Mouse (Mus musculus): ENCODE data around the gene Sept9.

The Sept9 gene

DNA sequence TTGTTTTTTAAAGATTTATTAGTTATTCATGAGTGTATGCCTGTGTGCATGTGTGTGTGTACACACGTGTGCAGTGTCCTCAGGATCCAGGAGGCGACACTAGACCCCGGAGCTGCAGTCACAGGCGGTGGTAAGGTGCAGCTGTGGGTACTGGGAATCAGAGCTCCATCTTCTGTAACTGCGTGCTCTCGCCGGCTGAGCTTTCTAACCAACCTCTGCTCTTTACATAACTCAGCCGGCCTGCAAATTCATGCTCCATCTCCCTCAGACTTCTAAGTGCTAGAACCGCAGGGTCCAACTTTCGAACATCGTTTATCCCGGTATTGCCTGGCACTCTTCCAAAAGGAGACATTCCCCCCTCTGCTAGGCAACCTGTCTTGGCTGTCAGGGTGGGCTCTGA is 24.0 kb upstream of the Sept9 start:
- 60% methylated on average over 12 of the region's 12 CpGs for WGBS

DNA sequence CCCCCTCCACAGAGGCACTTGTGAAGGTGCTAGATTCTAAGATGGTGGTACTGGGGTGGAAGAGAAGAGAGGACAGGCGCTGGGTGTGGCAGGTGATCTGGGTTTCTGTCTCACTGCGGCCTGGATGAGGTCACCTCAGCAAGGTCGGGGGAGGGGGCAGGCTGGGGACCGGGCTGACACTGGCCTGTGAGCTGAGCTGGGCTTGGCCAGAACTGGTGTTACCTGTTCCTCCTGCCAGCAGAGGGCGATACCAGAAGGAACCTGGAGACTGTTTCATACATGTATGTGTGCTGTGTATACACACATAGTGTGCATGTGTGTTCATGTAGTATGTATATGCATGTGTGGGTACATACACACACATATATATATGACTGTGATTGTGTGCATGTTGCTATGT is 23.2 kb upstream of the Sept9 start:
- 39% methylated on average over 5 of the region's 5 CpGs for WGBS

DNA sequence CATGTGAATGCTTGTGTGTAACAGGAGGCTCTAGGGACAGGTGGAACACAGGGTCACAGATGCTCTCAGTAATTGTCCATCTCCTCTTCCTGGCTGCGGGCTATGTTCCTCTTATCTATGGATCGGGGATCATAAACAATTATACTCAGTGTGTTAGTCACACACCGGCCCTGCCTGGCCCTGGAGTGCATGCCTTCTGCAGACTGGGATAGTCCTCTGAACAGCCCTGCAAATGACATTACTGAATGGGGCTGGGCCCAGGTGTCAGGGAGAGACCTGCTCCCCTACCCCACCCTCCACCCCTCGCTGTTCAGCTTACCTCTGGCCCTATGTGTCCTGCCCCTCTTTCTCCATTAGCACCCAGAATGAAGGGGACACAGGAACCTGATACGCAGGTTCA is 22.6 kb upstream of the Sept9 start:
- WGBS: 74% methylated on average over 5 of the region's 5 CpGs

DNA sequence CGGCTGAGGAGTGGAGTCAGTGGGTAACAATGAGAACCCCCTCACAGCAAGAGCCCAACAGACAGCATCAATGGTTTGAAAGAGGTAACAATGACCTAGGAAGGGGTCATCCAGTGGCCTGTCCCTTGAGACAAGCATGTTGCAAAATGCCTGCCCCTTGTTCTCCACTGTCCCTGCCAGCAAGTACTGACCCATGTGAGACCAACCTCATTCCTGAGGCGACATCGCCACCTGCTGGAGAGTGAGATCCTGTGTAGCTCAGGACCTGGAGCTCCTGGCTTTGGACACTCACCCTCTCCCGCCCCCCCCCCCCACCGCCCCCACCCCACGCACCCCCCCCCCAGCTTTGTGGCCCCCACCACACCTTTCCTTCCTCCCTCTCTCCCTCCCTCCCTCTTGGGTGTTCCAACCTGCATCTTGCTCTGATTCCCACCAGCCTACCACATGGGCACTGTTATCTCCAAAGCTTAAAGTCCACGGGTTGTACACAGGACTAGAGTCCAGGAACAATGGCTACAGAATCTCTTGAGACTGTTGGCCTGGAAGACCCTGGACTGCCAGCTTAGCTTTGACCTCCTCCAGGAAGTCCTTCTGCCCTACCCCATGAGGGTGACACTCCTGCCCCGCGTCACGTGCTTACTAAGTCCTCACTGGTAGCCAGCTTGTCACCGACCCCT is 22.0 kb upstream of the Sept9 start:
- WGBS: 48% methylated on average over 10 of the region's 11 CpGs

DNA sequence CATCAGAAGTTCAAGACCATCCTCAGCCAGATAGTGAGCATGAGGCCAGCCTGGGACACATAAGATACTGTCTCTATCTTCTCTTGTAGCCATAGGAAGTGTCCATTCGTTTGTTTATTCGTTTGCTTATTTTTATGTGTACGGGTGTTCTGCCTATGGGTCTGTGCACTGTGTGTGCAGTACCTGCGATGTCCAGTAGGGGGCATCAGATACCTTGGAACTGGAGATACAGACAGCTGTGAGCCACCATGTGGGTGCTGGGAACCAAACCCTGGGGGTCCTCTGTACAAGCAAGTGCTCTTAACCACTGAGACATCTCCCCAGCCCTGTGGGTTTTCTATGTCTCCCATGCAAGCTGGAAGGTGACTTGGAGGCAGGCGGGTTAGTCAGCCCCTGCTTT is 19.6 kb upstream of the Sept9 start:
- WGBS: 86% methylated on average over 5 of the region's 5 CpGs

DNA sequence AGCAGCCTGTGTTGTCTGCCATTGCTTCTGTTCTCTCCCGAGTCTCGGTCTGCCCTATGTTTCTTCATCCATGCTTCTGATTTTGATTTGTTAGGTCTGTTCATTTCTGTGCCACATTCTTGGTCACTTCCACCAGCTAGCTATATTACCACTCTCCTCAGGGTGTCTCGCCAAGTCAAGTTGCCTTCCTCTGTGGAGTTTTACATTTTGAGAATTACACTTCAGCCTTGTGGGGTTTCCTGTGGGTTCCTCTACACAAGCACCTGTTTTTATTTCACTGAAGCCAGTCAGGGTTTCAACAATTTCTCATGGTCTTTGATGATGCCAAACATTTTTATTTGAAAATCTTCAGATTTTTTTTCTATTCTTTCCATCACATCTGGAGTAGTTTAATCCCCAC is 16.7 kb upstream of the Sept9 start:
- 89% methylated on average over 3 of the region's 3 CpGs for WGBS

DNA sequence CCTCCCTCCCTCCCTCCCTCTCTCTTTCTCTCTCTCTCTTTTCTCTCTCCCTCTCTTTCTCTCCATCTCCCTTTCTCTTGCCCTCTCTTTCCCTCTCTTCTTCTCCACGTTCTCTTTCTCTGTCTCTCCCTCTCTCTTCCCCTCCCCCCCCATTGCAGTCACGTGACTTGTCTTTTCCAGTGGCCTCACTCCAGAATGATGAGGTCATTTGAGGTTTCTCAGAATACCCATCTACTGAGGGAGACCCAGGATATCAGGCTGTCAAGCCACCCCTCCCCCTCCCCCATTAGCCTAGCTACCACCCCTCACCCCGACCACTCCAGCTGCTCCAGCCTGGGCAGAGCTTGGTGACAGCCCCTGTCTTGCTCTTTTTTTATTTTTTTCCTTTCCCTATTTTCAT is 16.2 kb upstream of the Sept9 start:
- WGBS: 77% methylated on average over 3 of the region's 3 CpGs

DNA sequence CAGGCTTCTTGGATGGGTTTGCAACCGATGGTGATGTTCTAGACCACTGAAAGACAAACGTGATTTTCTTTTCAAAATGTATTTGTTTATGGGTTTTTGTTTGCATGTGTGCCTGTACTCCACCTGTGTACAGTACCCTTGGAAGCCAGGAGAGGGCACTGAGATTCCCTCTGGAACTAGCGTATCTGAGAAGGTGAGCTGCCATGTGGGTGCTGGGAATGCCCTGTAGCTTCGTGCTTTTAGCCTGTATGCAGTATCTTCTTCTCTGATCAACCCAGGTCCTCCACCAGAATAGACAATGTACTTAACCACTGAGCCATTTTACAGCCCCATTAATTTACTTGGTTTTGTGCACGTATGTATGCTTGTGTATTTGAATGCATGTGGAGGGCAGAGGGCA is 15.6 kb upstream of the Sept9 start:
- 91% methylated on average over 5 of the region's 5 CpGs for WGBS

DNA sequence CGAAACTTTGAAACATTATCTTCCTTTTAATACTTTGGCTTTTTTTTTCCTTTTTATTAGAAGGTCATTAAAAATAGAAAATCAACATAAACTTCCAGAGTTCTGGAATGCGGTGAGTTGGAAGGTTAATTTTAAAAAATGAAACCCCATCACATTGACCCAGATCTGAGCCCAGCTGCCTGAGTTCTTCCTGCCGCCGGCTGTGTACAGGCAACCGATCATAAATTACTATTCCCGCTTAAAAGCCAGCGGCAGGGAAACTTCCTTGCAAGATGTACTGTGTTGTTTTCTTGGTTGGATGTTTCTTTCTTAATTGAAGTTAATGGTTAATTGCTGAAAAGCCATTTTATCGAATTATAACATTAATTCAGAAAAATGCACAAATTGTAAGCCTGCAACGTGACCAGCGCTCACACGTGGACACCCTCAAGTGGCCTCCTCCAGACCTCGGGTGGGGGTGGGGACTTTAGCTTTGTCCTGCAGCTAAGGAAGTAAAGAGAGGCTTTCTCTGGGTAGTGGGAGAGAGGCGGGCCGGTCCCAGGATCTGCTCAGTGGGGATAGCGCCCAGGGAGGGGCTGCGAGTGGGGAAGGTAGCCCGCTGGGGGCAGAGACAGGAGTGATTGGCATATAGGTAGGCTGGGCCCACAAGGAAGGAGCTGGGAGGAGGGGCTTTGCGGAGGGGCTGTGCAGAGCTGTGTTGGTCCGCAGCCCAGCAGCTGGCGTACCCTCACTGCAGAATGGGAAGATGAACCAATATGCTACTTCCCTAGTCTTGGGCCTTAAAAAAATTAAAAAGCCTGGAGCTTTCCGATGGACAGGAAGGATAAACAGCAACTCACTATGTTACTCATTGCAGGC is 14.2 kb upstream of the Sept9 start:
- WGBS: 74% methylated on average over 21 of the region's 21 CpGs

DNA sequence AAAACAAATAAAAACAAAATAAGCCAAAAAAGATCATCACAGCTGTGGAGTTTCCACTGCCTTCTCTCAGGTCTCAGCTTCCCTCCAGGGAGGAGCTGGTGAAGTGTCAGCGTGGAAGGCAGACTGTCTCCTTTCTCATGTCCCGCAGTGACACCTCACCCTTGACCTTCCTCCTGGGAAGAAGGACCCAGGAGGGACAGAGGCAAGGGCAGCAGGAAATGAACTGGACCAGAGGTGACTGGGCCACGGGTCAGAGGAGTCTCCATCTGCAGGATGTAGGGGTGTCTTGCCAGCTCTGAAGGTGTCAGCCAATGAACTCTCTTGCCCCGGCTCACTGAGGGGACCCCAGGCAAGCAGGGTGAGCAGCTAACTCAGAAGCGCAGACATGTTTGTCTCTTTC is 7.9 kb upstream of the Sept9 start:
- 73% methylated on average over 5 of the region's 5 CpGs for WGBS

DNA sequence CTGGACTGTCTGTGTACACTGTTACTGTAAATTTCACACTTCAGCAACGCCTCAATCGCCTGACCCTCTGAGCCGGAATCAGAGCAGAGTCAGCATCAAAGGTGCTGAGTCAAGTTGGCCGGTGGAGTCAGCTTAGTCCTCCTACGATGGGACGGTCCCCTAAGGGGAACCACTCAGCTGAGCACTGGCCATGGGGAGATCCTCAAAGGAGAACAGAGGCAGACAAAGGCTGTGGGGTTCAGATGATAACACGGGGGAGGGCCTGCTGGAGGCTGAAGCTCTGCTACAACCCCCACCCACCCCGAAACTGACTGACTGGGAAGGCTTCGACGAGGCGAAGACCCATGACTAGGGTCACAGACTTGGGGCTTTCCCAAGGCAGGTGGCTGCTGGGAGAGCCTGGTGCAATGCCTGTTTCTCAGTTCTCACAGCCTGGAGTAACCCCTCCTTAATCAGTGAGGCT is 5.0 kb upstream of the Sept9 start:
- 82% methylated on average over 11 of the region's 11 CpGs for WGBS

DNA sequence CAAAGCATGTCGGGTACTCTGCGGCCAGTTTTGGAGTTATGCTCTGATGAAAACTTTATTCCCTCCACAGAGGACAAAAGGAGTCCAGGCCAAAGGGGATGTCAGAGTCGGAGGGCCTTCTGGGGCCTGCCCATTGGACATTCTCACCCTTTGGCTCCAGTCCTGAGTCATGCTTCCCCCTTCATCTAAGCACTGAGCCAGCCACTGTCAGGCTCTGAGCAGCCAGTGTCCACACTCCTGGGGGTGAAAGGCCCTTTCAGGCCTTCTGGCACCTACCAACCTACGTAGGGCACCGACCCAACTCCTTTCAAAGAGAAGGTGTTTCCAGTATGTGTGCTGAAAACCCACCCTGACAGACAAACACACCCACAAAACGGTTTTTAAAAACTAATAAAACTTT is 3.8 kb upstream of the Sept9 start:
- WGBS: 83% methylated on average over 6 of the region's 6 CpGs

DNA sequence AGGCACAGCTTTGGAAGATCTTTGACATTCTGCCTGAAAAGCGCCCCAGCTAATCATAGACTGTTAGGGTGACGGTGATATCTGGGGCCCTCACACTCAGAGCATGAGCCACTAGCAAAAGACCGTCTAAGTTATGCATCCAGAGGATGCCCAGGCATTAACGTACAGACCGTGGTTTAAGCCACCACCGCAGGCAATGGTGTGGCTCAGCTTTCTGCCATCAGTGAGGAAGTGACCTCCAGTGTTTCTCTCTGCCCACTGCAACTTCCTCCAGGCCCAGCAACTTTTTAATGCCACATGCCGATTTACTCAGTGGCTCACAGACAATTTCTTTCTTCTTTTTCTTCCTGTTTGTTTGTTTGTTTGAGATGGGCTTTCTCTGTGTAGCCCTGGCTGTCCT is 2.8 kb upstream of the Sept9 start:
- whole genome bisulfite sequencing: 81% methylated on average over 7 of the region's 7 CpGs

DNA sequence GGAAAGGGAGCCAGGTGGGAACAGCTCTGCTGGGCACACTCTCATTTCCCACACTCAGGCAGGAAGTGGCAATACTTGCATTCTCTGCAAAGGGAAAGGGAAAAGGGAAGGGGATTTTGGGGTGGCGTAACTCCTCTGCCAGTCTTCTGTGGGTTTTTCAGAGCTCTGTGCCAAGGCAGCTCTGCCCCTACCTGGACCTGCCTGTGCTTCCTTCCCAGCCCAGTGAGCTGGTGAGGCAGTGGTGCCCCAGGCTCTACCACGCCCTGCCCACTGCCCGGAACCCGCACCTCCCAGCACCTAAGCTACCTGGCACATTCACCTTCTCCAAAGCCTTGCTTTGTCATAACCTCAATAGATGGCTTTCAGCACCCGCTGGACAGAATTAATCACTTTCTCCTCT is 1.3 kb upstream of the Sept9 start:
- WGBS: 94% methylated on average over 5 of the region's 5 CpGs

DNA sequence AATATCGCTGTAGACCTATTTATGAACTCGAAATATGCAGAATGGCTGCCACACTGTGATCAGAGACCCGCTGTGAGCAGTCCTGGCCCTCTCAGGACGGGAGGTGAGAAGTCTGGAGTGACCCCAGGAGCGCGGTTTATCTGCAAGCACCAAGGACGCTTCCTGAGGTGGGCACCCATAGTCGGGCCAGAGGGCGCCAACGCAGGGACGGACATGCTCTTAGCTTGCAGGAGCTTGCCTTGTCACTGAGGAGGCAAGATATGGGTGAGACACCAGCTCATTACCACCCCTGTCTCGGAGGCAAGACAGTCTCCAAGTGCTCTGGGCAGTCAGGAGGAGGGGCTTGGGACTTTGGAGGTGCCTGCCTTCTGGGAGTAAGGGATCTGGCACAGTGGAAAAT is 2.4 kb downstream of the Sept9 start:
- WGBS: 93% methylated on average over 12 of the region's 12 CpGs

DNA sequence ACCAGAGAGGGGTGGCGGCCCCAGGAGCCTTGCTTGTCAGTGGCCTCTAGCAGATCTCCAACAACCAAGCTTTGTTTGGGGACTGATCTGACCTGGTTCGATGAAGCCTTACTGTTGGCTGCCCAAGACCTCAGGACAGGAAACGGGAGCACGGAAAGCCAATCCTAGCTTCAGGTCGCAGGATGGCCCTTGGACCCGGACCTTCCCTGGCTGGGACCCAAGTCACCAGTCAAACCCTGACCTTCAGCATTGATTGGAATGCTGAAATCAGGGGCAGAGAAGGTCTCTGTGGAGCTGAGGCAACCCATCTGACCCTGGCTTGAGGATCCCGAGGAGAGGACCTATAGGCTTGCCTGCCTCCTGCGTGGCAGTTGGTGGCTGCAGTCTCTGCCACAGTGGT is 5.1 kb downstream of the Sept9 start:
- WGBS: 87% methylated on average over 8 of the region's 8 CpGs

DNA sequence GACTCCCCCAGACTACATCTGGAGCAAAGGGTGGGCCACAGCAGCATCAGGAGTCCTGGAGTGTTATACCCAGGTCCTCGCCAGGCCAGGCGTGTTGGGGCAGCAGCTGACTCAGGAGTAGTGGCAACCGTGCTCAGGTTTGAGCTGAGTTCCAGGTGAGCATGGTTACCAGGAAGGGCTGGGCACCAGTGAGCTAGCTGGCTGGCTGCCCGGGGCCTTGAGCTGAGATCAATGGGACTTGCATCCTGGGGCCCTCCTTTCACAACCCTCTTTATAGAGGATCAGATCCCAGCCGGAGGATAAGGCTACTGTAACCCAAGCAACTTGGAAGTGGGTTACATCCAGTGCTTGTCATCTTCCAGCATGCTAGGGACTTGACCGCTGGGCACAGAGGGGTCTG is 5.6 kb downstream of the Sept9 start:
- 82% methylated on average over 6 of the region's 6 CpGs for WGBS

DNA sequence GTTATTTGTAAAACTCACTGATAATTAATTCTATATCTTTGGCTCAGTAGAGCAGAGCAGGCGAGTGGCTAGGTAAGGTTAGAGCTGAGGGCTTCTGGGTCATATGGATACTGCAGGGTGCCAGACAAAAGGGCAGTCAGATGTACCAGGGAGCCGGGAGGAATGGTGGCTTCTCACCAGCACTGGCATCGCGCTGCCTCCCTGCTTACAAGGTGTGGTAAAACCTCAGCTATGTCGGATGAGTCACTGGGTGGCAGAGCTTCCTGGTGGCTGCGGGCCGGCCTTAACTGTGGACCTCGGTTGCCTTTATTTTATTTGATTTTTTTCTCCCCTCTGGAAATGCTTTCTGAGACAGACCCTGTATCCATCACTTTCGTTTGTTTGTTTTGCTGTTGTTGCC is 6.0 kb downstream of the Sept9 start:
- 85% methylated on average over 9 of the region's 9 CpGs for WGBS

DNA sequence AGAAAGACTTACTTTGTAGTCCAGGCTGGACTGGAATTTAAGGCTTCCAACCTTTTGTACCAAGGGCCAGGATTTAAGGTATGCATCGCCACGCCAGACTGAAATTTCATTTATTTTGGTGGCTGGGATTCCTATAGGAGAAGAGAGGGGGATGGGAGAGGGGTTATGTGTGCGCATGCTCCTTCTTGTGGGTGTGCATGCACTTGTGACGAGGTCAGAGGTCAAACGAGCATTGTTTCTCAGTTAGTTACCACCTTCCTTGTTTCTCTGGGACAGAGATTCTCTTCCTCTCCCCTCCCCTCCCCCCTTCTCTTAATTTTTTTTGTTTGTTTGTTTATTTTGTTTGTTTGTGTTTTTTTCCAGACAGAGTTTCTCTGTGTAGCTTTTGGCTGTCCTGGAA is 8.0 kb downstream of the Sept9 start:
- 91% methylated on average over 5 of the region's 5 CpGs for WGBS

DNA sequence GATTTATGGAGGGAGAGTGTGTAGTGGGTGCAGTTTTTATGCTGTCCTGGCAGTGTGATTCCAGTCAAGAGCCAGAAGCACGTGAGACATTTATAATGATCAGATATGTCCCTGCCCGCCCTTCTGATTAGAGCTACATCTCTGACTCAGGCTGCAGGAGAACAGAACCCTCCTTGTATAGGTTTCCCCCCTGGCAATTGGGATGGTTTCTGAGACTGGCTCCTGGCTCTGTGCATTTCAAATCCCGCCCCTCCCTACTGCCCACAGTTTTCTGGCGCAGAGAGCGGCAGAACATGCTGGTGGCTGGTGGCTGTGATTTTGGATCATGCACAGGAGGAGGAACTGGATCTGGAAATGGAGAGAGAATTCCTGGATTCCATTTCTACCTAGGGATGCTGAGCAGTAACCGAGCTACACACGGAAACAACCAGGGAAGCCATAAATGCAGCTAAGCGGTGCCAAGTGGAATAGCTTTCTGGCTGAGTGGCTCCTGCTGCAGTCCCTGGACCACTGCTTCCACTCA is 8.8 kb downstream of the Sept9 start:
- WGBS: 41% methylated on average over 8 of the region's 8 CpGs

DNA sequence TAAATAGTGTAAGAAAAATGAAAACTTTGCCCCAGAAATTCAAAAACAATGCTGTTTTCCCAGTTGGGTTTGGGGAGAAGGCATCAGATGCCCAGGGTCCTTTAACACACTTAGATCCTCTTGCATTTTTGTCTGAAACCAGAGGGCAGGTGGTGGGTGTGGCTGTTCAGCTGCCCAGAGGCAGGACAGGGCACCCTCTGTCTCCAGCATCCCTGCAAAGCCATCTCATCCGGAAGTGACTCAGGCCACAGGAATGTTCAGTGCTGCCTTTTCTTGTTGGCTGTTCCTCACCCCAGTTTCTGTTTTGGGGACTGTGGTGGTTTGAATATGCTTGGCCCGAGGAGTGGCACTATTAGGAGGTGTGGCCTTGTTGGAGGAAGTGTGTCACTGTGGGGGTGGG is 17.3 kb downstream of the Sept9 start:
- 53% methylated on average over 2 of the region's 2 CpGs for WGBS

DNA sequence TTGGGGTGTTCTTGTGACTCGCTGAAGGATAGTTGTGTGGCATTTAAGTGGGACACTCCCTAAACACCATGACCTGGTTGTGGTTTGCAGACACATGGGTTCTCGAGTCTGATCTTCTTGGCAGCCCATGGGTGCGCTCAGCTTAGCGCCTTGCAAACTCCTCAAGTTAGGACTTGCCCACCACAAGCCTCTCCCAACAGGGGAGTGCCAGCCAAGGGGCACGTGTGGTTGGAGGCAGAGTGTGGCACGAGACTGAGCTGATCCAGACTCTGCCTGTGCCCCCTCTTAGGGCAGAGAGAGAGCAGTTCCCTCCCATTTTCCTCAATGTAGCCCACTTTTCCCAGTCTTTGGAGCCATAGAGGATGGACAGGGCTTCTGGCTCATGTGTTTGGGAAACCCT is 18.6 kb downstream of the Sept9 start:
- WGBS: 92% methylated on average over 6 of the region's 6 CpGs

DNA sequence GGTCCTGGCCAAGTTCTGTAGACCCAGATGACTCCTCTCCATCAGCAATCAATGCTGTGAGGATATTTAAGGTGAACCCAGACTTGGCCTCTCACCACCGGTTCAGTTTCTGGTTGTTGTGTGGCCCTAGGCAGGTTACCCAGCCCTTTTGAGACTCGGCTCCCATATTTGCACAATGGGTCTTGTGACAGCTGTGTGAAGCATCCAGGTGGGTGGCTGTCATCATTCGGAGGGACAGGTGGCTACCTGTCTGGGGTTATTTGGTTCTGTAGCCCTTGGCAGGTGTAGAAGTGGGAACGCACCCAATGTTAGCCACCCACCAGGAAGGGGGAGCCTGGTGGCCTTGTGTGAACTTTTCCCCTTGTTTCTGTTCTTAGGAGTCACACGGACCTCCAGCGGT is 19.0 kb downstream of the Sept9 start:
- WGBS: 94% methylated on average over 6 of the region's 6 CpGs
